Mouse (Mus musculus): ENCODE results near the gene Pmel.

DNA sequence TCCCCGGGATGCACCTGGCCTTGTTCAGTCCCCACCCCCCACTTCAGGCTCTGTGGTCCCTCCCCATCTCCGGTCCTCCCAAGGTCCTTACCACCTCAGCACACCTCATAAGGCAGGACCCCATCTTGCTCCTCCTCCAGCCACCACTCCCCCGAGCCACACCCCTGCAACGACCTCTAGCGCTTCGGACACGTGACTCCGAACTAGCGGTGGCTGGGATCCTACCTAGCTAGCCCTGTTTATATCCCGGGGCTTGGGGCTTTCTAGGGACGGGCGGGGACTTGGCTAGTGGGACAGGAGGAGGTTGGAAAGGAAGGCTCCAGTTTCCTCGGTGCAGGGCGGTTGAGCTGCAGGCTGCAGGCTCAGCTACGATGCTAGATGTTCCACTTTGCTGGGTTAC lies 33.4 kb downstream of the Pmel start:
- TF ChIP-seq POLR2A (IDR thresholded peaks at IDR 0.05; ENCODE audit: borderline replicate concordance, low read depth, low read length): no peak
- no peak for TF ChIP-seq CTCF (IDR thresholded peaks at IDR 0.05; ENCODE audit: low read depth, low read length)
